Mouse (Mus musculus) adrenal gland, adult 2 months (tissue): ENCODE measurements around the gene BC030870. TPM values are rescaled to one million over a fixed set of nuclear protein-coding genes. Genes with fewer than 3 reads are reported as not detected.
A peak's percentile ranks its signal among the peaks of the same experiment; 100 is the strongest.
"Not testable (repeated sequence)": the region's sequence is repeated elsewhere in the genome, so short reads cannot be mapped to it uniquely, and the experiment has no call there.

Experiments used
- DNase-seq: peaks from one replicate; pipeline ENCODE4 v3.0.0; 2021
- long read RNA-seq: library from polyadenylated mRNA; stranded (forward); transcript quantifications from one replicate; pipeline ENCODE4 v2.0.0, GENCODE M21; 2021
- polyA plus RNA-seq: library from polyadenylated mRNA; depleted of rRNA; stranded (reverse); fragments of >200 nt; gene quantifications from 2 replicates; pipeline ENCODE4 v1.2.3, GENCODE M21; 2012; rRNA removed
- total RNA-seq, 2 experiments: library from RNA; stranded (reverse); gene quantifications; 2 replicates each; pipeline ENCODE4 v1.2.3; 2021

The BC030870 gene
- not detected for total RNA-seq
- not detected in 2 replicates for polyA plus RNA-seq
- long read RNA-seq, result 0 reads

GRCm38 (mm10) chr8:65129199-65129788, at the start of gene BC030870:
Gene BC030870 (minus strand): TSS chr8:65129563.
- DNase-seq, result no peak

DNA sequence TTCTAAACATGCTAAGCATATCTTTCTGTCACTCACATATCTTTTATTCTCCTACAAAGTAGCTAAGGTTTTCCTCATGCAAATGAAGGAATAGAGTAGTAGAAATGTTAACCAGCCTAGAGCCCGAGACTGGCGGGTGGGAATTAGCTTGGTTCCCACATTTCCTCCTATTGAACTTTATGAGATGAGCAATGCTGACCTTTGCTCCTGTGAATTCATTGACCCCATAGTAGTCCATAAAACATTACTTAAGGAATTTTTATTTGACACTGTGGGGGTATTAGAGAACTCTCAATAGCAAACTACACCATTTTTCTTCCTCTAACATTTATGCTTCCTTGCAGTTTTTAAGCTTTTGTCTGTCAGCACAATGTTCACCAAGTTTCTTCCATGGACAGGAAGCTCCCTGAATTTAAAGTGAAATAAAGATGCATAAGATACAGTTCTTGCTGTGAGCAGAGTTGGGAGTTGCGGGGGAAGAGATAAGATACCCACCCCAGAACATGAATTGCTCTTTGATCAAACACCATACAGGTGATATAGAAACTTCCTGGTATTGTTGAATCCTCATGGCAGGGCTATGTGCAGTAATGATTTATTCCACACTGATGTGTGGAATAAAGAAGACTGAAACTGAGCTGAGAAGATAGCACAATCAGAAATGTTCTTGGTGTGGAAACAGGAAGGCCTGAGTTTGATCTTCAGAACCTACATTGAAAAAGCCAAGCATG, 45.5 kb upstream of the BC030870 start:
- DNase-seq, result no peak

- DNase-seq, result no peak
These were observed 39.8 kb upstream of the BC030870 start for GRCm38 (mm10) chr8:65169184-65169583.

- not testable (repeated sequence) for DNase-seq
These were observed 31.3 kb upstream of the BC030870 start for GRCm38 (mm10) chr8:65160676-65161075.

GRCm38 (mm10) chr8:65159096-65159748, 29.9 kb upstream of the BC030870 start:
- no peak for DNase-seq

GRCm38 (mm10) chr8:65157901-65158300, 28.5 kb upstream of the BC030870 start:
- no peak for DNase-seq

DNA sequence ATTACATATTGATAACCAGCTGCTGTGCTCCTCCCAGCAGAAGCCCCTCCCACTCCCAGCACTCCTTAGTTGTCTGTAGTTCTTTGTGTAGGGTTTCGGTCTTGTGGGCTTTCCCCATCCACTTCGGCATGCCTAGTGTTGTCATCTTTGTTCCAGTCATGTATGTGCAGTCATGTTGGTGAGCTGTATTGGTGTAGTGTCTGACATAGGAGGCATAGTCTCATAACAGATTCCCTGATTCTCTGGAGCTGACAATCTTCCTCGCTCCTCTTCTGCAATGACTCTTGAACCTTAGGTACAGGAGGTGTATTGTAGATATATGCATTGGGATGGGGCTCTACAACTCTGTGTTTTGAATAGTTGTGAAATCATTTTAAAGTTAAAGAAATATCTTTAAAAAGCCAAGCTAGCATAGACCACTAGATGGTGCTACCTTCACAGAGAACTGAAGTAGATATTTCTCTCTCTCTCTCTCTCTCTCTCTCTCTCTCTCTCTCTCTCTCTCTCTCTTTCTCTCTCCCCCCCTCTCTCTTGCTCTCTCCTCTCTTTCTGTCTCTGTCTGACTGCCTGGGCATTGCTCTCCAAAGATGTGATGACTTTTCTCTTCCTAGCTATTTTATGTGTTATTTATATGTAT, 9.6 kb upstream of the BC030870 start:
- DNase-seq, result no peak

DNA sequence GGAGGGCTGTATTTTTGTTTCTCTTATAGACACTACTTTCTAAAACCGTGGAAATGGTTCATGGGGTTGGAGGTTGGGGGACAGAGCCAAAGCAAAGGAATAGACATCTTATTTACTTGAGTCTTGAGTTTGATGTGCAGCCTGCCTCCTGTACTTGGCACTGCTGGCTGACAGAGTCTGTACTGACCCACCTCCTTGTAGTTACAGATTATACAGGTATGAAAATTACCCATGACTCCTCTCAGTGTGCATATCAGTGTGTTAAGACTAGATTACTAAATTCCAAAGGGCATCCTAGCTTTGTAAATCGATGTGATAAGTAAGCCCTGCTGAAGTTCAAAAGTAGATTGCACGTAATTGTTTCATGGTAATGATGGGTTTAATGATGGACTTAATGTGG, 2.9 kb downstream of the BC030870 start:
- no peak for DNase-seq

GRCm38 (mm10) chr8:65126014-65126413, 3.3 kb downstream of the BC030870 start:
- no peak for DNase-seq

DNA sequence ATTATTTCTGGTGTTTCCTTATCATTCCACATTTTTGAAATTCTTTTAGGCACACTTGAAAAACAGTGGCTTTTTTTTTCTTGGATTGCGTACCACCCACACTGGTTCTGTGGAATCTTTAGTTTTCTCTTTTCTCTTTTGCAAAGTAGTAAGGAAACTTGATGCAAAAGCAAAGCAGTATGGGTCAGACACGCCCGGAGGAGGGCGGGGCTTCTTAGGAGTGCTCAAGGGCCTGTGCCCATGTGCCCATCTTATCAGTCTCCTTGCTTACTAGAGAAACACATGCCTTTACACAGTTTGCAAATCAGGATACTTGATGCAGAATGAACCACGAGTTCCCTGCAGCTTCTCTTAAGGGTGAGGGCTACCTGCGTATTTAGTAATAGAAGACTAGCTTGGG, 17.3 kb downstream of the BC030870 start:
- DNase-seq, result no peak

DNA sequence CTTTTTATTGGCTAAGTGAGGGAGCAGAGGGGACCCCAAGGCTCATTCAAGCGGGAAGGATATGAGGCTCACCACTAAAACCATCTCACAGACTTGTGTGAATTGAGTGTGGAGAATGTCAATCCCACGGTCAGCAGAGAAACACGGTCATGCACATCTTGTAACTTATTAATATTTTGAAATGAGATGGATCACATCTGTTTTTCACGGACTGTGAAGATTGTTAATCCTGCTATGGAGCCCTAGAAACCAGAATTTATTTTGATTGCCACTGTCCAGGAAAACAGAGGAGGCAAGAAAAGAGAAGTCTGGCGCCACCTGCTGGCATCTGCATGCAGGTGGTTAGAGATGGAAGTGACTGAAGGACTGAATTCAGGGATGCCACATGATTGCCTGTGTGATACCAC, 19.1 kb downstream of the BC030870 start:
- DNase-seq, result peak; percentile 47

DNA sequence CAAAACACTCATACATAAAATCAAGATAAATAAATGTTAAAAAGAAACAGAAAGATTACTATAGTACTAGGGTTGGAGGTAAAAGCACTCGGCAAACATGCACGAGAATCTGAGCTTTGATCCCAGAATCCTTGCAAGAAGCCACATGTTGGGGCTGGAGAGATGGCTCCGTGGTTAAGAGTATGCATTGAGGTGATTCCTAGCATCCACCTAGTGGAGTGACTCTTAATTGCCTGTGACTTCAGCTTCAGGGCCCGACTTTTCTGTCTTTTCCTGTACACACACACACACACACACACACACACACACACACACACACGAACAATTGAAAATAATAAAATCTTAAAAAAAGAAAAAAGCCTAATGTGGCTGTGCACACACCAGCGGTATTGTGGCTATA, 20.4 kb downstream of the BC030870 start:
- no peak for DNase-seq

DNA sequence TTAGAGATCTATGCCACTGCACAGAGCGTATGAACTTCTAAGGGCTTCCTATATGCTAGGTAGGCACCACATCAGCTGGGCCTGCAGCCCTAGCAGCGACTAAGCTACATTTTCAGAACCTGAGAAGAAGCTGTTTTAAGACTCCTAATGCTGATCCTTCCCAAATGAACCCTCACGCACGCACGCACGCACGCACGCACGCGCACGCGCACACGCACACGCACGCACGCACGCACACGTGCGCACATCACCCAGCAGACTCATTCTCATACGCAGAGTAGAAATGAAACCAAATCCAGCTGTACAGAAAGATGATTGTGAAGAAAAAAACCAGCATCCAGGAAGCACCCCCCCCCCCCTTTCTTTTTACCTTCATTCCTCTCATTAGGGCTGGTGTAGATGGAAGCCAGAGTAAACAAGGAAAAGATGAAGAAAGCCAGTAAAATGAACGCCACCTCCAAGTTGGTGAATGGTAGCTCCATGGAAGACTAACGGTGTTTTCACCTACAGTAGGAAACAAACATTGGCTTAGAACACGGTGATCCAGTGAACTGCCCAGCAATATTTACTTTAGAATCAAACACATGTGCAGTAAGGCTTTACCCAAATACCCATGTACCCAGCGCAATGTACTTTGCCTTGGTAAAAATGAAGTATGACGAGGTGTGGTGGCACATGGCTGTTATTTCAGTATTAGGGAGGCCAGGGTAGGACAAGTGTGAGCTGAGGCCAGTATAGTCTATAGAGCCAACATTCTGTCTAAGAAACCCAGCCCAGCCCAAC, 21.2 kb downstream of the BC030870 start:
- DNase-seq, result no peak

GRCm38 (mm10) chr8:65104041-65104440, 25.3 kb downstream of the BC030870 start:
- no peak for DNase-seq

DNA sequence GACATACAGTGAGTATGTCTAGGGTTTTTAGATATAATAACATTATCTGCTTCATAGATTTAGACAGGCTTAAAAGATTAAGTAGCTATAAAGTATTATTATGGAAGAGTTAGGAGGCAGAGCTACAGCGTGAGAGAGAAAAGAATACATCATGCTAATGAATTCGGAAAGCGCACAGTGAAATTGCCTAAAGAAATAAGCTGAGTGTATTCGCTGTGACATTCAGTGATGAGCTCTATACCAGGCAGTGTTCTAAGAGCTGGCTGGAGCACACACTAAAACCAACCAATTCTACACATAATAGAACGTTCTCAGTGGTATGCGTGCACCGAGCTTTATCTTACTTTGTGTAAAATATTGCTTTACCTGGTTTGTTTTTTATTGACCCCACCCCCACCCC, 25.7 kb downstream of the BC030870 start:
- DNase-seq, result no peak

DNA sequence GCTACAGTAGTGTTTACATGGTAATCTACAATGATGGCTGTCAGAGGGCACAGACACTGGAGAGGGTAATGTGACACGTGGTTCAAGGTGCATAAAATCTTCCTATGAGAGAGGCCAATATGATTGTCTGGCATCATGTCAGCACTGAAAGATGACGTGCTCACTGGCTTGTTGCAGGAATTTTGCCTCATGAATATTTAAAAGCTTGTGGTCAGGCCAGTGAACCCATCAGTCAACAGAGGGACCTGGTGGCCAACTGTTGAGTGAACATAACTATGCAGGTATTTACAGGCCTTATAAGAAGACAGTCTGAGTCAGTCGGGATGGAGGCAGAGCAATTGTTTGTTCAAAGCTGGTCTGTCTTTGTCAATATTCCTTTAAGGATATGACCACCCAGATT, 29.6 kb downstream of the BC030870 start:
- DNase-seq, result no peak

DNA sequence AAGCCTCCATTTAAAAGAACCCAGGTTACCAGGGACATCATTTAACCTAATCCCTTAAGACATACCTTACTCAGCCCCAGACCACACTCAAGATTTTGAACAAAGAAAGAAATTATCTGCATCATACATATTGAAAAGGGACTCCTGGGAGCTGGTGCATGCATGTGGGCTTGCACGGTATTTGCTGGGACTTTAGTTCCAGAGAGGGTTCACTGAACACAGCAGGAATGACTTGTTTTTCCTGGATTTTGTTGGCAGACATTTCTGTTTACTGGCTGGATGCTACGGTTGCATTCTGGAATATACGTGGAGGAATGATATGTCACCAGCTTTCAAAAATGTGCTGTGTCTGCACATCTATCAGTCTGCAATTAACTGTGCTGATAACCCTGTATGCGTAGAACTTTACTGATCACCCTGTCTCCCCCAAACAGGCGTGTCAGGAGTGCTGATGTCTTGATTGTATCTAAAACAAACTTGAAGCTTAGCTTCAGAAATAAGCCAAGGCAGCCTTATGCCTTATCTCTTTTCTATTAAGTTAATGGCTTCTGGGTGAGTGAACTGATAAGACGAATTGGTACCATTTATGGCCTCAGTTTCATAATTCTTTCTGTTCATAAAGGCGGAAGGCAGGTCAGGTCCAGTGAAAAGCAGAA, 31.5 kb downstream of the BC030870 start:
- no peak for DNase-seq

GRCm38 (mm10) chr8:65089781-65090180, 39.6 kb downstream of the BC030870 start:
- DNase-seq, result no peak

GRCm38 (mm10) chr8:65088120-65088519, 41.2 kb downstream of the BC030870 start:
- no peak for DNase-seq

GRCm38 (mm10) chr8:65087711-65088110, 41.7 kb downstream of the BC030870 start:
- DNase-seq, result no peak

DNA sequence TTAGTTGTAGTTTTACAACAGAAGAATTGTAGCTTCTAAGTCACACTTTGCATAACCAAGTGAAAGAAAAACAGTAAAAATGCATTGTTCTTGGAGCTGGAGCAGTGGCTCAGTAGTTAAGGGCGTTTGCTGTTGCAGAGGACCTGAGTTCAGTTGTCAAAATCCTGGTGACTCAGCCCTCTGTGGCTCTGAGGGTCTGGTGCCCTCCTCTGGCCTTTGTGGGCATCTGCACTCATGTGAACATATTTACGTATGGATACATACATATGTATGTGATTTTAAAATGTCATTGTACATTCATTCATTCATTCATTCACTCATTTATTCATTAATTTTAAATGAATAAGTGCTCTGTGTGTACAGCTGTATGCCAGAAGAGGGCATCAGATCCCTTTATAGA, 43.7 kb downstream of the BC030870 start:
- no peak for DNase-seq
